Mouse (Mus musculus): Measurements from ENCODE around the gene Cirbp.

The Cirbp gene

DNA sequence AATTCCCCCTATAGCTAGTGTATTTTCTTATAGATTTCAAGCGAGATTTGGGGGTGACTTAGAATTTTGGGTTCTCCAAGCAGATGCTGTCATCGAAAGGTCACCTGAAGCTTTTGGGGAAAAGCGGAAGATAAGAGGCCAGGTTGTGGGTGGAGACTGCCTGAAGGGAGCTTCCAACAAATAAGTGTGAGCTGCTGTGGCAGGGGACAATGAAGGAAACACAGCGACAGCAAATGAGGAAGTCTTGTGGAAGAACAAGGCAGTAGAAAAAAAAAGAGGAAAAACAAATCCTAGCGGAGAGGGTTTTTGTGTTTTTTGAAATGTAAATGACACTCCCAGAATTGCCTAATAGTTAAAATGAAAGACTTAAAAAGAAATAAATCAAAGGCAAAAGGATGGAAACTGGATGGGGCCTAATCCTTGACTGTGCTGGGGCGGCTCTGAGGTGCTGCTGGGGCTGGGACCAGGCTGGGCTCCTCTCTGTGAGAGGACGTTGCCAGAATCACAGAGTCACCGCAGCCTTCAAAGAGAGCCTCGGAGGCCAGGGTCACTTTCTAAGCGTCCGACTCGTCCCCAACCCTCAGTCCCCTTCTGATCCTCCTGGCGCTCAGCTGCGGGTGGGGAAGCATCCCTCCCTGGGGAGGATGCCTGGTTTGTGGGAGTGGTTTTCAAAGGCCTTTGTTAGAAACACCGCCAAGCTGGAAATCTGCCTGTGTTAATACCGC lies 49.4 kb downstream of the Cirbp start:
- DNase-seq (ENCODE audit: low spot score): no peak

DNA sequence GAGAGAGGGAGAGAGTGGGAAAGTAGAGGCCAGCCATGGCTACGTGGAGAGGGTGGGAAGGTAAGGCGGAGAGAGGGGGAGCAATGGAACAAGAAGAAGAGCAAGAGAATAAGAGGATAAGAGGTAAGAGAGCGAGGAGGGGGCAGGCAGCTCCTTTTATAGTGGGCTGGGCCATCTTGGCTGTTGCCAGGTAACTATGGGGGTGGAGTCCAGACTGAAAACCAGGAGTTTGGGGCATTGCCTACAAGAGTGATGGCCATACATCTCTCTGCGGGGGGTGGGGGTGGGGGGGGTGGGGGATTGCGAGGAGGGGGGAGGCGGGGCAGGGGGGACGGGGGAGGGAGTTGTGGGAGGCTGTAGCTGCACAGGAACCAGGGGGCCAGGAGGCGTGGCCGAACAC lies 54.9 kb downstream of the Cirbp start:
- DNase-seq (ENCODE audit: low spot score): no peak

Measured in urinary bladder, postnatal 10 days (tissue).